Mouse (Mus musculus): ENCODE data around the gene Pfdn4.

- TF ChIP-seq CTCF (IDR thresholded peaks at IDR 0.05; ENCODE audit: insufficient read depth, low read depth, low read length) (no peak), POLR2A (IDR thresholded peaks at IDR 0.05; ENCODE audit: insufficient read depth, low read depth, low read length) (no peak)
Measured at GRCm38 (mm10) chr2:170526513-170526912, 30.3 kb downstream of the Pfdn4 start.

All from olfactory bulb, adult 2 months (tissue).